Mouse (Mus musculus): ENCODE data around the gene Olfr479.
"Not testable (repeated sequence)": the region's sequence is repeated elsewhere in the genome, so short reads cannot be mapped to it uniquely, and the experiment has no call there.

Olfr479 gene

DNA sequence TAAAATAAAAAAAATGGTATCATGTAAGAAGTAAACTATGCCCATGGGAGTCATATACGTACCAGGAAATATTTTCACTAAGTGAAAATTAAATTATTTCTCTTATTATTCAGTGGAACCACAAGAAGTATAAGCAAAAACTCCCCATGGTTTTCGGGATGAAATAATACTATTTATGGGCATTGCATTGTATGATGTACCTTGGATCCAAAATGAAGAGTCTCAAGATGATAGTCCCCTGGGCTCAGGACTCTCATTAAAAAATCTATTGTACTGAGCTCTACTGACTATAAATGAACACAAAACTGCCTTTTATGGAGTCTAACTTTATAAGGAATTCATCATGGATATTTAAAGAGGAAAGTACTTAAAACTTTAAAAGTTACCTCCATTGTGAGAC is at the start of gene Olfr479:
Gene Olfr479, plus strand, starts transcription at position 301 of the 400 bp plus-strand sequence.
- DNase-seq, result no peak

- not testable (repeated sequence) for DNase-seq
Measured at GRCm38 (mm10) chr7:108014256-108014655, 36.2 kb upstream of the Olfr479 start.

GRCm38 (mm10) chr7:108033889-108034288 is 16.6 kb upstream of the Olfr479 start, which contains the start of gene Olfr478:
TSS of gene Olfr478 (minus strand) at chr7:108033989.
- no peak for DNase-seq

DNA sequence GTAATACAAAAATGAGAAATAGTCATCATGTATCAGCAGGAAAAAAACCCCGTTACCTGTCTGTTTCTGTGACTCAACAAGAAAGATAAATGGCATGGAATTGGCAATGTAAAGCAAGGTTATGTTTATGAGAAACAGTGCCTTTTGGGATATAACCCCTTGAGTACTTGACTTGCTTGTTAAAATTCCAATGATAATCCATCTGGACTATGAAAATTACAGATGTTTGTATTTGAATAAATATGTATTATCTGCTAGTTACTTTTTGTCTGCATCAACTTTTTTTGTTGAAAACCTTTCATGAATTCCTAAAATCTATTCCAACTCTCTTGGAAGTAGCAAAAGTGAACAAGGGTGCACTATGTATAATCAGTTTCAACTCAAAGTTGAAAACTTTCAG is 16.8 kb downstream of the Olfr479 start, which contains the start of gene Olfr480:
Gene Olfr480, minus strand, starts transcription at position 101 of the 400 bp plus-strand sequence.
- DNase-seq, result no peak

DNA sequence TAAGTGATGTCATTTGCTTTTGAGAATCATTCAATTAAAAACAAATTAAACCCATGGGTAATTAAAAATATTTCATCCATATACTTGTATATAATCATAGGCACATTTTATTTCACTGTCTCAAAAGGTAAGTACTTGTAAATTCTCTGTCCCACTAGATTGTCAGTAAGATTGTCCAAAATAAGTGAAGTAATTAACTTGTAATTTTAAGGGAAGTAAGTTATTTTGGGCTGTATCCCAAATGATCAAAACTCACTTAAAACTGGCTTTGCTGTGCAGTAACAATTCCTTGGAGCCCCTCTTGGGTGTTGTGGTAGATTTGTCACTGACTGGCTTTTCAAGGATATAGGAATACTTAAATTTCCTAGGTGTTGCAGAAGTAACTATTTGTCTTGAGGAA is 29.1 kb downstream of the Olfr479 start, which contains the start of gene Olfr481:
Gene Olfr481, plus strand, starts transcription at position 301 of the 400 bp plus-strand sequence.
- no peak for DNase-seq

- no peak for DNase-seq
Measured at GRCm38 (mm10) chr7:108097486-108097885, 47.0 kb downstream of the Olfr479 start, which contains the start of gene Olfr482. TSS of gene Olfr482 (minus strand) at chr7:108097586.

DNA sequence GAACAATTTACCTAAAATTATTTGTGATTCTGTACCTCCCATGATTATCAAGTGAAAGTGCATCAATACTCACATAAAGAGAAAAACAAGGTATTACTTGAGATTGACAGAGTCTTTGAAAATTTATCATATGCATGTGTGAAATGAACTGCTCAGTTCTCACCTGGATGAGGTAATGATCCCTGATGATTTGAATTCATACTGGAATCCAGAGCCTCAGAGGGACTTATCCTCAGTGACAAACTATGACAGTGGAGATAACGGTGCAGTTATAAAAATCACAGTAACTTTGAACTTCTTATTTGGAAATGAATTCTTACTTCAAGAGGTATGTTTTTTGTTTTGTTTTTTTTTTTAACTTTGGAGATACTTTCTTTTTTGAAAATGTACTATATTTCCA is 50.1 kb downstream of the Olfr479 start, which contains the start of gene Olfr483:
Gene Olfr483, plus strand, starts transcription at position 301 of the 400 bp plus-strand sequence.
- no peak for DNase-seq
